Mouse (Mus musculus) lung, postnatal 0 days (tissue): Measurements from ENCODE around the gene Csf2ra. TPM values are rescaled to one million over a fixed set of nuclear protein-coding genes. Genes with fewer than 3 reads are reported as not detected.
"Not testable (repeated sequence)": the region's sequence is repeated elsewhere in the genome, so short reads cannot be mapped to it uniquely, and the experiment has no call there.

Experiments
- ATAC-seq: fragments of 200-750 bp; cut with Nextera tagmentation; 2 replicates; pipeline ENCODE4 v1.8.0; 2017; ENCODE audit warnings: moderate library complexity
- DNase-seq: peaks from one replicate; pipeline ENCODE4 v3.0.0-alpha.2; 2016; ENCODE audit warnings: low spot score
- H3K27ac ChIP-seq: fragments of 300-500 bp; sonication (generic); 2 replicates; pipeline ENCODE4 v1.5.1; 2014; ENCODE audit warnings: antibody characterized with exemption, mild to moderate bottlenecking, low read length, mixed read lengths
- H3K27me3 ChIP-seq: fragments of 300-500 bp; sonication (generic); replicated peaks from 2 replicates; pipeline ENCODE4 v1.6.1; 2014; ENCODE audit warnings: low read length, mixed read lengths; ENCODE audit not compliant: insufficient read depth
- H3K36me3 ChIP-seq: fragments of 300-500 bp; sonication (generic); 2 replicates; pipeline ENCODE4 v1.6.1; 2014; ENCODE audit warnings: low read length, mixed read lengths; ENCODE audit not compliant: insufficient read depth
- H3K4me1 ChIP-seq: fragments of 300-500 bp; sonication (generic); 2 replicates; pipeline ENCODE4 v1.6.1; 2014; ENCODE audit warnings: antibody characterized with exemption, low read depth, low read length, mixed read lengths; ENCODE audit not compliant: insufficient read depth
- H3K4me2 ChIP-seq: fragments of 300-500 bp; sonication (generic); replicated peaks from 2 replicates; pipeline ENCODE4 v1.6.1; 2014; ENCODE audit warnings: low read depth, mild to moderate bottlenecking, low read length, moderate library complexity, mixed read lengths
- H3K4me3 ChIP-seq: fragments of 300-500 bp; sonication (generic); 2 replicates; pipeline ENCODE4 v1.5.1; 2014; ENCODE audit warnings: low read depth, low read length
- H3K9ac ChIP-seq: fragments of 300-500 bp; sonication (generic); replicated peaks from 2 replicates; pipeline ENCODE4 v1.6.1; 2014; ENCODE audit warnings: low read depth, mild to moderate bottlenecking
- H3K9me3 ChIP-seq: fragments of 300-500 bp; sonication (generic); 2 replicates; pipeline ENCODE4 v1.6.1; 2016; ENCODE audit warnings: low read length, mixed read lengths
- CTCF ChIP-seq: IDR thresholded peaks from 2 replicates; pipeline ENCODE4 v1.5.1; 2016; ENCODE audit warnings: antibody characterized with exemption, mild to moderate bottlenecking
- EP300 ChIP-seq: IDR thresholded peaks from 2 replicates; pipeline ENCODE4 v1.6.1; 2016; ENCODE audit warnings: antibody characterized with exemption, mild to moderate bottlenecking, control low read depth
- WGBS: fragments of 180-500 bp; shearing (Covaris S2); extraction: QIAGEN DNeasy Blood & Tissue Kit; methylation state at CpG from one replicate; pipeline ENCODE4 v1.1.7; 2014; 5-methylcytosine and 5-hydroxymethylcytosine counted together
- polyA plus RNA-seq: library from polyadenylated mRNA; unstranded; fragments of >200 nt; fragmentation: Nextera tagmentation; extraction: Ambion mirVana; gene quantifications from 2 replicates; pipeline ENCODE4 v1.2.1, GENCODE M21; 2015

Csf2ra gene
- polyA plus RNA-seq, 1 experiment from 2014 or later, result 18.8 TPM

GRCm38 (mm10) chr19:61225526-61226400, 2.5 kb downstream of the Csf2ra start:
- DNase-seq (peak; percentile 90), ATAC-seq (peak; percentile 45)
- peaks cover 6% of the 10 kb centered on the region; the same call in 1 of the 2 replicates for H3K9me3 ChIP-seq
- H3K27ac ChIP-seq, result peak overlapping the region; percentile 81
- WGBS, result 7% methylated on average over 63 of the region's 70 CpGs
- no peaks in the 10 kb centered on the region for H3K36me3 ChIP-seq
- no peaks in the 10 kb centered on the region for H3K4me1 ChIP-seq
- H3K9ac ChIP-seq, result no peak overlapping the region
- TF ChIP-seq CTCF, result no peak
- no peak for TF ChIP-seq EP300
- peak overlapping the region; percentile 52 for H3K4me2 ChIP-seq
- no peaks in the 10 kb centered on the region for H3K27me3 ChIP-seq
- H3K4me3 ChIP-seq, result peak overlapping the region; percentile 51

GRCm38 (mm10) chr19:61224678-61225525, 3.3 kb downstream of the Csf2ra start:
- peaks cover 6% of the 10 kb centered on the region; the same call in 1 of the 2 replicates for H3K9me3 ChIP-seq
- TF ChIP-seq CTCF, result no peak
- DNase-seq (peak; percentile 24), ATAC-seq (peak; percentile 8)
- H3K4me1 ChIP-seq, result no peaks in the 10 kb centered on the region
- H3K9ac ChIP-seq, result no peak overlapping the region
- no peak overlapping the region for H3K27ac ChIP-seq
- WGBS, result 39% methylated on average over 44 of the region's 53 CpGs
- no peaks in the 10 kb centered on the region for H3K36me3 ChIP-seq
- H3K4me2 ChIP-seq, result peak overlapping the region; percentile 52
- H3K4me3 ChIP-seq, result 0 out of 2 replicates have a peak overlapping the region, but pooled peaks have one; percentile 51
- H3K27me3 ChIP-seq, result no peaks in the 10 kb centered on the region

- H3K9ac ChIP-seq, result no peak overlapping the region
- no peaks in the 10 kb centered on the region for H3K36me3 ChIP-seq
- 89% methylated on average over 6 of the region's 6 CpGs for WGBS
- ATAC-seq, result no peak
- TF ChIP-seq CTCF (peak; percentile 48), EP300 (no peak)
- no peak overlapping the region for H3K4me3 ChIP-seq
- H3K27ac ChIP-seq, result no peak overlapping the region
- H3K27me3 ChIP-seq, result no peaks in the 10 kb centered on the region
- DNase-seq, result peak; percentile 50
- H3K4me2 ChIP-seq, result no peak overlapping the region
- peaks cover 6% of the 10 kb centered on the region; the same call in 1 of the 2 replicates for H3K9me3 ChIP-seq
- no peaks in the 10 kb centered on the region for H3K4me1 ChIP-seq
These were observed 4.4 kb downstream of the Csf2ra start for GRCm38 (mm10) chr19:61223706-61224328.

DNA sequence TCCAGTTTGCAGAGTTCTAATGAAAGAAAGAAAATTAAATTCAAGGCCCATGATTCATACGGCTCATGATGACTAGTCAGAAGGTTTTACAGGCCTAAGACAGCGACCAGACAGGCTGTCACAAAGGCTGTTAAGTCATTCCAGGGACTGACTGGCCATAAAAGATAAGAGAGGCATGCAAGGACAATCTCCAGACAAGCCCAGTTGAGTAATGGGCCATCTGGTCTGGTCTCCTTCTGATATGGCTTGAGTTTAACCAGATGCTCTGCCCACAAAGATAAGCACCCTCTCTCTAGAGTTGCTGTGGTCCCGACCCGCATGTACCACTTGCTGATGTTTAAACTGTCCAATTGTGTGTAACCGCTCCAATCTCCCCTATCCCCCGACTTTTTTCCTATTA, 20.7 kb downstream of the Csf2ra start:
- H3K36me3 ChIP-seq, DNase-seq, H3K9ac ChIP-seq, H3K9me3 ChIP-seq, H3K4me3 ChIP-seq, H3K4me2 ChIP-seq, H3K27me3 ChIP-seq, H3K4me1 ChIP-seq, H3K27ac ChIP-seq, ATAC-seq: not testable (repeated sequence)
- 72% methylated on average over 6 of the region's 6 CpGs for WGBS

GRCm38 (mm10) chr19:61199836-61200235, 28.4 kb downstream of the Csf2ra start:
- ATAC-seq (no peak), DNase-seq (peak; percentile 23)
- no peak overlapping the region for H3K4me3 ChIP-seq
- no peak for TF ChIP-seq EP300
- TF ChIP-seq CTCF, result no peak
- H3K9ac ChIP-seq, result no peak overlapping the region
- H3K27ac ChIP-seq, result no peak overlapping the region
- no peak overlapping the region for H3K4me2 ChIP-seq
- no peaks in the 10 kb centered on the region for H3K27me3 ChIP-seq
- no peaks in the 10 kb centered on the region for H3K36me3 ChIP-seq
- WGBS, result 14% methylated on average over 10 of the region's 10 CpGs
- H3K4me1 ChIP-seq, result no peaks in the 10 kb centered on the region
- no peaks in the 10 kb centered on the region for H3K9me3 ChIP-seq

DNA sequence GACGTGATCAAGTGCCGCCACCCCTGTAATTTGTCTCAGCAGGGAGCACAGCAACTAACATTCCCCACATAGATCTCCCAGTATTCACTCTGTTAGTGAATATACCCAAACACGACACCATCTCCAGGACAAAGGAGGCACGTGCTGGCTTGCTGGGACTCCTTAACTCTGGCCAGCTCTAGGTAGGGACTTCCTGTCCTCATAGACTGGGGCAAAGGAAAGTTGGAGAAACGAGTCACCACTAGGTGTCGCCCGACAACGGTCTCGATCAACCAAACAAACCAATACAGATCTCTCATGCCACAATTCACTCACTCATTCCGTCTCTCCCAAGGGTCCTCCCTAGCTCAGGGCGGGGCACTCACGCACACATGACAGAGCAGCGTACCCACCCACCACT, 28.9 kb downstream of the Csf2ra start:
- Histone ChIP-seq H3K9me3 (no peaks in the 10 kb centered on the region), H3K9ac (no peak overlapping the region), H3K36me3 (no peaks in the 10 kb centered on the region), H3K4me3 (no peak overlapping the region), H3K4me1 (no peaks in the 10 kb centered on the region), H3K27ac (no peak overlapping the region), H3K27me3 (no peaks in the 10 kb centered on the region), H3K4me2 (no peak overlapping the region)
- DNase-seq, result peak; percentile 94
- TF ChIP-seq EP300 (no peak), CTCF (no peak)
- 15% methylated on average over 13 of the region's 13 CpGs for WGBS
- ATAC-seq, result no peak

DNA sequence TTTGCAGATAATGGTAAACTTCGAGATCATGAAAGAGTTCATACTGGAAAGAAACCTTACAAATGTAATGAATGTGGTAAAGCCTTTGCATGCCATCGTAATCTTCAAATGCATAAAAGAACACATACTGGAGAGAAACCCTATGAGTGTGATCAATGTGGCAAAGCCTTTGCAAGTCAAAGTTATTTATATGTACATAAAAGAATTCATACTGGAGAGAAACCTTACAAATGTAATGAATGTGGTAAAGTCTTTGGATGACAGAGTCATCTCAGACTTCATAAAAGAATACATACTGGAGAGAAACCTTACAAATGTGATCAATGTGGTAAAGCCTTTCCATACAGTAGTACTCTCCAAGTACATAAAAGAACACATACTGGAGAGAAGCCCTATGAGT, 44.6 kb downstream of the Csf2ra start, which contains the start of gene Gm6020:
TSS of gene Gm6020 (plus strand) at position 301 of the 400 bp plus-strand sequence.
- not testable (repeated sequence) for H3K9ac ChIP-seq, H3K27me3 ChIP-seq, H3K27ac ChIP-seq, H3K4me2 ChIP-seq, DNase-seq, H3K4me1 ChIP-seq, H3K4me3 ChIP-seq, H3K9me3 ChIP-seq, ATAC-seq, H3K36me3 ChIP-seq
- 82% methylated on average over 2 of the region's 2 CpGs for WGBS
